Mouse (Mus musculus) liver, embryonic 14.5 days (tissue): ENCODE results near the gene Exosc3.

Experiments
- CTCF ChIP-seq: IDR thresholded peaks from 2 replicates; pipeline ENCODE4 v1.5.1; 2016; ENCODE audit warnings: antibody characterized with exemption, low read depth, control low read depth
- EP300 ChIP-seq: IDR thresholded peaks from 2 replicates; pipeline ENCODE4 v1.6.1; 2016; ENCODE audit warnings: antibody characterized with exemption, low read depth

GRCm38 (mm10) chr4:45267883-45268282, 74.6 kb downstream of the Exosc3 start:
- TF ChIP-seq CTCF = no peak
- peak; percentile 38 for TF ChIP-seq EP300
